Mouse (Mus musculus) thymus, postnatal 4 days (tissue): ENCODE data around the gene Hjurp.

Source experiments
- DNase-seq: peaks from one replicate; pipeline ENCODE4 v3.0.0; 2021

Gene Hjurp

DNA sequence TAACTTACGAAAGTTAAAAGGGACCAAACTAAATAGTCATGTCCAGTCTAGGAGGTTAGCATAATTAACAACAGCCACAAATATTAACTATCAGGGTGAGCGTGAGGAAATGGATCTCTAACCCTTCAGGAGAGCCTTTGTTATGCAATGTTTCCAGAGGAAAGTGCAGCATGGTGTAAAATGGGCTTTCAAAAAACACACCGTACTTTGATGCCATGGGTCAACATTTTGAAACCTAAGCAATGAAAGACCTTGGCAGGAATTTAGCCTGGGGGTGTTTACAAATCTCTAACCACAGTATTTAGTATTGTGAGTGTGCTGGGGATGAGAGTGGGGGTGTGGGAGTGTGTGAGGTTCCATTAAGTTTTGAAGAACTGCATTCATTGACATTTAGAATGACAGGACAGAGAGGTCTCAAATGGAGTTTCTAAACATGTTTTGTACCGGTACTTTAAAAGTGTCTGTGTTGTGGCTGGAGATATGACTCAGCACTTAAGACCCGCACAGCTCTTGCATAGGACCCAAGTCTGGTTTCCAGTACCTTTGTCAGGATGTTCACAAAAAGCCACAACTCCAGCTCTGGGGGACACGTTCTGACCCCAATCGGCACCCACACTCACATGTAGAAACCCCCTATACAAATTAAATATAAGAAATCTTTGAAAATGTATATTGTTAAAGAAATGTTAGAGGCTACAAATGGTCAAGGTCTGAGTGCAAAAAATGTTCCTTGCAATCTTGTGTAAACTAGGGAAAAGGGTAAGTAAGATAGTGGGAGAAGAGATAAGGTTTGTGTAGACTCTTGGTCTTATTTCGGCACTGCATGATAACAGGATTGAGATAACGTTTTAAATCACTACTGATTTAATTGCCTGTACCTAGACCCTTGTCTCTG is 1.9 kb upstream of the Hjurp start:
- no peak for DNase-seq

DNA sequence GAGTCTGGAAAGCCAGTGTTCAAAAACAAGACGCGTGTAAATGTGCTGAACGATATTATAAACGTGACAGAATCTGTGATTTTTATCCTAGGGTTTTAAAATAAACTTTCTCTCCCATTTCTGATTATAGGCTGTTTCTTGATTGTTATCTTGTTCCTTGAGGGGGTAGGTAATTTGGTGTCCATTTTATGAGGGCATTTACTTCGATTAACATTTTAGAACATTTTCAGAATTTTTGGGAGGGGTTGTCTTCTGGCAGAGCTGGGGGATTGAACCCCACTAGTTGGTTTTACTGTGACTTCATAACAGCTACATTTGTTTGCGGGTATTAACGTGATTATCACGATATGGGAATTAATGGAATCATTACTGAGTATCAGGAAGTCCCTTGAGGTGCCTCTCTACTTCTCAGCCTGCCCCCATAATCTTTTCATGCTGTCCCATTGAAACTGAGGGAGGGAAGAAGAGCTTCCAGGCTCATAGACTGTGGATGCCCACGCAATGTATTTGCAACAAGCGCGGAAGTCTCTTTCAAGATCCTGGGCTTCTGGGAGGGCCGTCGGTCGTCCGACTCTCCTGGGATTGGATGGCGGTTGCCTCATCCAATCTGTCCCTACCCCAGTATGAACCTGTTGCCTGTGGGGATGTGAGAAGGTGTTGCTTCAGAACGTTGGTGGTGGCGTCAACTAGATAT is 532 bp upstream of the Hjurp start:
- no peak for DNase-seq

DNA sequence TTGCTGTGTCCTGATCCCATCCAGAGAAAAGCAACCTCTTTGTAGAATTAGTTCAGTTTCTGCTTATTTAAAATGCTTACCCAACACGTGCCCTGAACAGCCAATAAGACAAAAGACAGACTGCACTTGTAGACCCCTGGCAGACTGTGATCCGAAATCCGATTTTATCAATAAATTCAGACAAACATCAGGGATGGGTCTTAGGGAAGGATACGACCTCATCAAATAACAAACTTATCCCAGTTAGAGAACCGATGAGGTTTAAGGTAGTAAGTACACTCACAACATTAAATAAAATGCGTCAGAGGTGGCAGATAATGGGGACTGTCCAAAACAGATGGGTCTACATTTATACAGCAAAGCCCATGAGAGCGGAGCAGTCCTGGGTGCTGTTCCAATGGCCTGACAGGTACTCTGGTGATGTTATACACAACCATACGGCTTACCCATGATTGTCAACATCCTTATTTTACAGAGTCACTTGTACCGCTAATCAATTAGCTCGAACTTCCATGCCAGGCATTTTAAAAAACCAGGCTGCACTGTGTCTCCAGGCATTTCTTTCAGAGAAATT is 822 bp downstream of the Hjurp start:
- no peak for DNase-seq

DNA sequence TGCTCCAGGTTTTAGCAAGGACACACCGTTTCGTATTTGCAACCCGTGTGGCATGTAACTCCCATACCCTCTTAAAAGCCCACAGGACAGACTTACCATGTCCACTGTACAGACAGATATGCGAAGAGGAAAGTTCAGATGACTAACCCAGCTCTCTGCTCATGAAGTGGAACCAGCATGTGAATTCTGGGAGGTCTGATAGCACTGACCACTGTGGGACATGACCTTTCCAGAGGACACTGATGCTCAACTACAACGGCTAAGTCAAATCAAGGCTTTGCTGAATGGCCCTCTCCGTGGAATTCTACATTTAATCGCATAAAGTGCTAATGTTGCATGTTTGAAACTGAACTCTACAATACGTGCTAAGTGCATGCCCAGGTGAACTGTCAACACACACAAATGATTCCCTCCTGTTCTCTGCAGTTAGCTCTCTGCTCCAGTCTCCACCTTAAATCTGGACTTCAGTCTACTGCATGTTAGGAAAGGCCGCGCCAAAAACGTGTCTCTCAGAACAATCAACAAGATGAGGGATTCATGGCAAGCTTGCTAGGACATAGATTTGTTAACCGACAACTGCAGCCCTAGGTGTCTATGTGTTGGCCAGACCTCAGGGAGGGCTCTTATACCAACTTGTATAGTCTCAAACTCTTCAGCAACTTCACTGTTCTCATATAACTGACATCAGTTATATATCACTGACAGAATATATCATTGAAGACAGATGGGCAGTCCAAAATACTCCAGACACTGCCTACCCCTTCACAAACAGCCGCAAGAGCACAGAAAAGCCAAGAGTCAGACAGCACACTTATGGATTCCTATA is 1.5 kb downstream of the Hjurp start:
- peak; percentile 21 for DNase-seq

DNA sequence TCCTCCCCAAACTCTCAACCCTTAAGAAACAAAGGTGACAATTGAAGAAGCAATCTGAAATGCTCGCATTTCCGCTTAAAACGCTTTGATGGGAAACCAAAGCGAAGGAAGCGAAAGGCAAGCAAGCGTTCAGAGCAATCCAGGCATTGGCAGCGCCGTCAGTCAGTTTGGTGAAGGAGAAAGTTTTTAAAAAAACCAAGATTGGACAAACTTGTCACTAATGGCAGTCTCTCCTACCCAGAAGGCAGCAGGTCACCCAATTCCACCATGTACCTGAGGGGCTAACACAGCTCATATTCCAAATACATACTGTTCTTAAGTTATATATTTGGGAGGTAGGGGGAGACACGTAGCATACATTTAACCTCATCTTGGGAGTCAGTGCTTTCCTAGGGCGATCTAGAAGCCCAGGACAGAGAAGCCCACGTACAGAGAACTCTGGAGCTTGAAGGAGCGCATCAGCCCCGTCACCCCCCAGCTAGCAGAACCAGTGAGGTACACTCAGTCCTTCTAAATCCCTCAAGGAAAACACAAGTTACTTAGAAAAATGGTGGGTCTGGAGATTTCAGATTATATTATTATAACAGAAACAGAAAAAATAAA is 2.3 kb downstream of the Hjurp start:
- no peak for DNase-seq

DNA sequence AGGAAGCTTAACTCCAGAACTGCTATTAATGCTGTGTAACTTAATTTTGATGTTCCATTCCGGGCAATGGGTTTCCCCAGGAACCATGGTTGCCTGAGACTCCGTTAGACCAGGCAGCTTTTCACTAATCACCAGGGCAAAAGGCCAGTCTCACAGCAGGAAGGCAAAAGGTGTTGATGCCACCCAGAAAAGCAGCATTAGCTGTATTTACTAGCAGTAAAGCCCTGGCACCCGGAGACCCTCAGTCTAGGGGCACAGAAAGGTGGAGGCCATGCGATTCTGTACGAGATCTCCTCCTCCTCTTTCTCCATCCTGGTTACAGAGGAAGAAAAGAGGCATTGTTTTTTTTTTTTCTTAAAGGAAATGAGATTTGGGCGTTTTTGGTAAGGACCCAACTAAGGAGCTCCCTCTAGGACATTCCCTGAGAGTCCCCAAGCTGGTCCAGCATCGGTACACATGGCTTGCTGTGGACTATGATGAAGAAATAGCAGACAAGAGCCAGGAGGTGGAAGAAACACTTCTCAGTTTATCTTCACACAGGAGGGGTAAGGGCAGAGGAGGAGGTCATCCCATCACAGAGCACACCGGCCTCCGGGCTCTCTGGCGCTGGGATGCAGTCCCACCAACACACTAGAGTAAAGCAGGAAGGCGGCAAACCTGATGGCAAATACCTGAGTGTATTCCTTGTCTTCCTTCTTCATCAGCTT is 2.9 kb downstream of the Hjurp start:
- DNase-seq, result no peak

DNA sequence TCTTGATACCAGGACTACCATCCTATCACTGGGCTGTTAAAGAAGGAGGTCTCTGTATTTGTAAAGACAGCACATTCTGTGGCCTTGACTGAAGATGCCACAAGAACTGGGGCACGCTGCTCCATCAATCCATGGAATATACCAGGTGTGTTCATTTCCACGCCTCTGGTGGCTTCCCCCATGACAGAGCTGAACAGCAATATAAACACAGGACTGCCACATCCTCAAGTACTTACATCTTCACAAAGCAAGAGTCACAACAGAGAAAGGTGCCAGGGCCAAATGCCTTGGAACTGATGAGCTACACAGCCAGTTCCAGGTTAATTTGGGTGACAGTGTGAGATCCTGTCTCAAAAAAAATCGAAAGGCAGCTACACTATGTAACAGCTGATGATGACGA is 3.6 kb downstream of the Hjurp start:
- no peak for DNase-seq

DNA sequence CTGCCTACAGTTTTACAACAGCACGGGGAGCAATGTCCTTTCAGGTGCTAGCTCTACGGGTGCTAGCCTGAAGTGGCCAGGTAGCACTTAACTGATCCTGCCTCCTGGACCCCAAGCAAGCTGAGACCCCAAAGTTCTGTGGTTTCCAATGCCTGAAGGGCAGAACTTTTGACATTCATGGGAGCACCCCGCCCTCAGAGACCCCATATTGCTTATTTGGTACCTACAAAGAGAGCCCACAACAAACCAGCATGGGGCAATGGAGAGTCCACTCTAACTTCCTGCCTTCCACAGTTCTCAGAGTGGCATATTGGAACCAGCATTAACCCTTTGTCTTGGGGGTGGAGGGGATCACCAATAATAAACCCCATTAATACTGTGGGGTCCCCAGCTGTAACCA is 4.1 kb downstream of the Hjurp start:
- peak; percentile 15 for DNase-seq

DNA sequence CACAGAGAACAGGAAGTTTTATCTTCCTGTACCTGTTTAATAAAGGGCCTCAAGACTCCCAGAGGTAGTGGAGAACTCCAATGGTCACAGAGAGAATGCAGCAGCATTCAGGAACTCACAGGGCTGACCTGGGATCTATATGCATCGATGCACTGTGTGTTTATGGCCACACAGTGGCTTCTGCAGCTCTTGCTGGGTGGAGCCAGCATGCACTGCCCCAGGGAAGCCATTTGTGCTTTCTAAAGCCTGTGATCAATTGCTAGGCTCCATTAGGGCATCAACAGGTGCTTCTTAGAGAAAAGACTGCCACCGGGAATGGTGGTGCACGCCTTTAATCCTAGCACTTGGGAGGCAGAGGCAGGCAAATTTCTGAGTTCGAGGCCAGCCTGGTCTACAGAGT is 4.6 kb downstream of the Hjurp start:
- DNase-seq, result no peak

DNA sequence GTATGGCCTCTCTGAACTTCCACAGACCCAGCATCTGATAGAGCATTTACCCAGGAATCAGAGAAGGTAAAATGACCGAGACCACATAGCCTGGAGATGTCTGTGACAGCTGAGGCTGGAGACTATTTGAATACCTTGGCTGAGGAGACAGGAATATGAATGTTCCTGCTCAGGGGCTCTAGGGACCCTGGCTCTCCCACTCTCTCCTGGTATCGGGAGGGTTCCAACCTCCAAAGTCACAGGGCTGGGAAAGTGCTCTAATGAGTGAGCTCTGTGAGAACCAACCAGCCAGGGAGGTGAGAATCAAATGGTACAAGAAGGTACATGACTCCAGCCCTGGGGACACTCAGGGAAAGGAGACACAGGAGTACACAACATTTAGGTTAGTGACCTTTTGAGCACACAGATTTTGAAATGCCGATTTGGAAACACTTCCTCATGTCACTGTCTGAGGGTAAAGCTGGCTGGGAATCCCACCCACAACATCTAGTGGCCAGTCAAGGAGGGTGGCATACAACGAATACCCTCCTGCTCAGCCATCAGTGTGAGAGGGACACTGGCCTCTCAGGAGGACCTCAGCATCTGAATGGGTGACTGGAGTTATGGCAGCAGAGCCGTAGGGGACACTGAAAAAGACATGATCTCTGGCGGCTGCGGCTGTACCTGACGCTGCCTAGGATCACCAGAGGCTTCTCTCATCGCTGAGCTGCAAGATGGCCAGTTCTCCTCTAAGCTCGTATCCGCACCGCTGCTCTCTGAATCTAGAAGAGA is 7.7 kb downstream of the Hjurp start:
- no peak for DNase-seq

DNA sequence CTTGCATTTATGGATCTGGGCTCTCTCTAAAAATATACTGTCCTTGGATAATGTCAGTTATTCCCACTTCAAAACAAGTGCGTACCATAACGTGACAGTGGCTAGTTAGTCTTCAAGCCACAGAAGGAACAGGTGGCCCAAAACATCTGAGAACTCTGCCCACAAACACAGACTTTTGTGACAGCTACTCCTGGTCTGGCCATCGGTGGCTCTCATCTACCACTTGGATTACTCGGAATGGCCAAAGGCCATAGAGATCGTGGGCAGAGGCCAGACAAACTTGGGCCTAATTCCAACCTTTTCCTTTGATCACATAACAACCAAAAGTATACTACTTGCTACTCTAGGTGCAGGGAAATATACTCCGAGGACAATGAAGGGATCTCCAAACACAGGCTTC is 9.4 kb downstream of the Hjurp start:
- DNase-seq, result no peak

DNA sequence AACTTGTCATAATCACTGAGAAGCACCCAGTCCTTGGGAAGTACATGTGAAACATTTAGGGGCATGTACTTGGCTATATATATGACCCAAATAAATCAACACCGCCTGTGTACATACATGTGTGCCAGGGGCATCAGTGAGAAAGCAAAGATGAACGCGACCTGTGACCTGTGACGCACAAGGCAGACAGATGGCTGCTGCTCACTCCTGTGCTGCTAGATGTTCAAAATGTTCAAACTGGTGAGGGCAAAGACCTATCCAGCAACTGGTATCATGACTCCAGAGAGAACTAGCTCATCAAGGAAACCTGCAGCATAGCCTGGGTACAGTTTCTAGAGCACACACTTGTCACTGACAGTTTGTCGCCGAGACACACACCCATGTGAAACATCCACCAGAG is 9.9 kb downstream of the Hjurp start:
- no peak for DNase-seq

DNA sequence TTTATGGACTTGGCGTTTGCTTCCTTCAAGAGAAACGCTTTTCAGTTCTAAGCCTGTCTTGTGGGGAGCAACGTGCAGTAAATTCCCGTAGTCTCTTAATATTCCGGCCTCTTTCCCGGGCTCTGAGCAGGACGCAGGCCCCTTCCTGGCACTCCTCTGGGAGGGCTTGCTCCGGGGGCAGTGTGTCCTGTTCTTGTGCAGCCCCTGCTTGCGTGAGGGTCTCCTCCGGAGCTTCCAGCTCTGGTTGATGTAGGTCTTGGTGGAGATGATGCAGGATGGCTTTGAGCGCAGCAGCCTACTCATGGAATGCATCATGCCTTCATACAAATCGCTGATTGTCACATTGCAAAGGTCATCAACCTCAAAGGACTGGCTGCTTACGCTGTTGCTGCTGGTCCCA is 11.3 kb downstream of the Hjurp start:
- no peak for DNase-seq

DNA sequence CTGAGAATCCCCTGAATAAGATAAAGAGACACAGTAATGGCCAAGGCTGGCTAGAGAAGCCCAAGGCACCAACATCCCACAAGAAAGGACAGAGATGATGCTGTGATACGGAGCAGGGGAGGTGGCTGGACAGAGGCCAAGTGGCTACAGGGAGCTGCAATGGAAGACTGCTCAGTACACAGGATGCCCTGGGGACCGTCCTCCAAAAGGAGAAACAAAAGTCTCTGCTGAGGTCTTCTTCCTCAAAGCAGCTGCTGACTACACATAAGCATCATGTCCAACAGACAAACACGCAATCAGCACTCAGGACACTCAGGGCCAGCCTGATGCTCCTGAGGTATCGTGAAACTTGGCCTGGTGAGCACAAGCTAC is 12.6 kb downstream of the Hjurp start:
- peak; percentile 22 for DNase-seq

DNA sequence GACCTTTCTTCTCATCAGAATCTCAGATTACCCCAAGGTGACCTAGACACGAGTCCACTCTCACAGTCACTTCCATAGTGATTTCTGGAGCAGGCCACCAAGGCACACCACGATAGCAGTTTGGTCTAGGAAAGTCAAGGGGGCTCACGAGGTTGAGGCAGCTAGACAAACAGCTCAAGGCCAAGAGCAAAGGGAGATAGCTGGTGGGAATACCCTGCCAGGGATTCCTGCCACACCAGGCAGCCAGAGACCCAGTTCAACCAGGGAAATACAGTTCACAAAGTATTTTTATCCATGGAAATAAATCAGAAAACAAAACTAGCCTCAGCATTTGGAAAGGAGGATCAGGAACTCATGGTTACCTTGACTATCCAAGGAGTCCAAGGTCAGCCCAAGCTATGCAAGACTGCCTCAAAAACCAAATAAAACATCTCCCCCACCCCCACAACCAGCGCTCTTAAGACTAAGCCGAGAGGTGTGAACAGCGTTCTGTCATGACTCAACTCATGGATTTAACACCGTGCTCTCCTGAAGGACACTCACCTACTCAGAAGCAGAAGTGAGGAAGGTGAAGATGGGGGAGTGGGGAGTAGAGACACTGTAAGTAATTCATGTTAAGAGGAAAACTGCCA is 13.1 kb downstream of the Hjurp start:
- DNase-seq, result peak; percentile 10

DNA sequence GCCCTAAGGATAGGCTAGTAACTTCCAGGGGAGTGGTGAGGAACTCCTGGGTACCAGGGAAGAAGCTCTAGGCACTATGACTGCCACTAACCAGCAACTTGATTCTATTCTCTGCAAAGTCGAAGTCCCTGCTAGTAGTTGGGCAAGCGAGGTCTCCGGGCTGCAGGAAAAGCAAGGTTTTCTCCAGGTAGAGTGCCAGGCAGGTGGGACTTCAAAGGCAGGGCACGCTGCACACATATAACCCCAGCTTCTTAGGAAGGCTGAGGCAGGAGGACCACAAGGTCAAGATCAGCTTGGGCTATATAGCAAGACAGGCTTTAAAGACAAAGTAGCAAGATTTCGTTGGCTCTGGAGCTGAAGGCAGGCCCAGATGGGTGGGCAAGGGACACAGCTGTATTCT is 13.7 kb downstream of the Hjurp start:
- peak; percentile 18 for DNase-seq

DNA sequence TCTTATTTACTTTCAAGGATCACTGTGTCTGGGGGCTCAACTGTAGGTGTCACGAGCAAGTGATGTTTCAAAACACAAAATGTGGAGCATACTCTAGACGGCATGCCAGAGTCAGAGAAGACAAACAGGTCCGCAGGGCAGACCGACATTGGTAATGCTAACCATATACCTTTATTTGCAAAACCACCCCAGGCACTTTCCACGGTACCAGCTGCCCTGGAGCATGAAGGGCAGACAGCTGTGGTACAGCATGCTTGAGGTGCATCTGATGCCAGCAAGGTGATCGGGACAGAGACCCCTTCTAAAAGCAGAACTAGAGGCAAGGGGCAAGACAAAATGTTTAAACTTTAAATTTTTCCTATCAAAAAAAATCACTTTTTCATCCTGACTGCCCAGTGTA is 14.5 kb downstream of the Hjurp start:
- DNase-seq, result peak; percentile 26

DNA sequence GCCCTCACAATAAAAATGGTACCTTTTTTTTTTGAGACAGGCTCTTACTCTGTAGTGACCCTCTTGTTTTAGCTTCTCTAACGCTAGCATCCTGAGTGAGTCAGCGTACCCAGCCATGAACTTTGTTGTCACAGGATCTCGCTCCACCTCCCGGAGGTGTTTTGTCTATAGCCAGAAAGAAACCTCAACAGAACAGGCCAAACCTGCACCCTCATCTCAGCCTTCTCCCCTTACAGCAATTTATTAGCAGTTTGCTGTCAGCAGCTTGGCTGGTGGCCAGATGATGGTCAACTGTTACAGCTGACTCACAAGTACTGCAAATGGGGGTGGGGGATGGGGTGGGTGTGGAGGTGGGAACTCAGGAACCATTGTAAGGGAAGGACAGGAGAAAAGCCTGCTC is 15.2 kb downstream of the Hjurp start:
- DNase-seq, result peak; percentile 45

DNA sequence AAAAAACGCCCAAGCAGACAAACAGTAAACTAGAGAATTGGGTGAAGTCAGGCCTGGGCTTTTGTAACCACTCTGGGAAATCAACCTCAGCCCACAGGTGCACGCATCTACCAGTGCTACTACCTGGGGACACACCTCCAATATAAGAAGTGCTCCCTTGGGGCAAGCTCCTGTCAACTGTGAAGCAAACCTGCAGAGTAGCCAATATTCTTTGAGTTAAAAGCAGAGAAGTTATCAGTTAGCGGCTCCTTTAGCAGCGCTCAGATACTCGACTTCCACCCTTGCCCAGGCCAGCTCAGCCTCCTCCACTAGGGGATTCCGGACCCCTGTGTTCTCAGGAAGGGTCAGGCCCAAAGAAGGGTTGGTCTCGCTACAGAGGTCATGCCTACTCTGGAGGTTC is 15.7 kb downstream of the Hjurp start:
- peak; percentile 28 for DNase-seq

DNA sequence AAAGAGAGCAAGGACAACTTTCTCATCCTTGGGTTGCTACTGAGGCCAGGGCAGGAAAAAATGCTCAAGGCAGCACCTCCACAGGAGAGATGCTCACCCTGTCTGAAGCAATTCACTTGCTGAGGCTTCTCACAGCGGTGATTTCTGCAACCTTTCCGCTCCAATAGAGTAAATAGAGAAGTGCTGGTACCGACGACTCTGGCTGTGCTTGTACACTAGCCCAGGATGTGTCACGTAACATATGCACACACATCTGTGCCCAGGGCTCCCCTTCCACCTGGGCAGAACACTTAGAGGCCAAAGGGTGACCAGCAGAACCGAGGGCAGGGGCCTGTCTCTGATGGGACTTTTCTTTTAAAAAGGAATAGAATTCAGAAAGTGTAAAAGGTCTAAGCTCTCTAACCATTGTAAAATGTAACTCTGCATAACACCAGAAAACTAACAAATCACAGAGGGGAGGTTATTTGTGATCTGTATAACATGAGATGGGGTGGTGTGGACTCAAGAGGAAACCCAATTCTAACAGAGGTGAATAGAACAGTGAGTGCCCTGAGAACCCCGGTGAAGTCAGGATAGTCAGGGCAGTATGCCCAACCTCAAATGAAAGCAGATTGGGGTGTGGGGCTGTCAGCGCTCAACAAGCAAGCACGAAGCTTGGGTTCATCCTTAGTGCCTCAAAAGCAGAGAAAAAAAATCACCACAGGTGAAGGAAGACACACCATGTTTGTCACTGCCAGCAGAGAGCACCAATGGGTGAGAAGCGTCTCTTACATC is 16.6 kb downstream of the Hjurp start:
- peak; percentile 22 for DNase-seq
